Mouse (Mus musculus) adrenal gland, adult (tissue): ENCODE data around the gene Rack1.
"Not testable (repeated sequence)": the region's sequence is repeated elsewhere in the genome, so short reads cannot be mapped to it uniquely, and the experiment has no call there.

ENCODE experiments used
- DNase-seq, 2 experiments: peaks; one replicate each; pipeline ENCODE4 v3.0.0; 2022 to 2023; ENCODE audit warnings: low spot score in 1 of 2; ENCODE audit not compliant: inconsistent age in 2 of 2

Rack1 gene

GRCm38 (mm10) chr11:48799921-48800701 is at the start of gene Rack1:
Gene Rack1 (plus strand): TSS chr11:48800332.
- DNase-seq = peak; percentile 93 to 99

GRCm38 (mm10) chr11:48750428-48750827 is 49.7 kb upstream of the Rack1 start:
- no peak for DNase-seq

DNA sequence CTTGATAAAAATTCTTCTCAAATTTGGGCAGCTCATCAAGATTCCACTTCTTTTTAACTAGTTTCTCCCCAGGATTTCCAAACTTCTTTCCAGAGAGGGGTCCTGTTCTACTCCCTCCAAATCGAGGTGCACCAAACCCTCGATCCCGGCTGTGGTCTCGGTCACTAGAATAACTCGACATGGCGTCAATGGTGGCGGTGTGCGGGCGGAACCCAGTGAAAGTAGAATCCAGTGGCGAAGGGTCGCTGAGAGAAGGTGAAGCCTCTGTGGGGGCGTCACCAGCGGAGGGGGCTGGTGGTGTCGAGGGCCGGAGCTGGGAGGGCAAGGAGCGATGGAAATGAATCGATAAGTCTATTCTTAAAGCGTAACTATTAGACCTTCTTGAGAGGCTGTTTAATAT is 46.6 kb upstream of the Rack1 start:
- not testable (repeated sequence) for DNase-seq

GRCm38 (mm10) chr11:48759021-48759420 is 41.1 kb upstream of the Rack1 start:
- no peak for DNase-seq

- no peak for DNase-seq
Observed at GRCm38 (mm10) chr11:48764119-48764518, 36.0 kb upstream of the Rack1 start.

GRCm38 (mm10) chr11:48767195-48767876 is 32.8 kb upstream of the Rack1 start:
- DNase-seq = no peak

DNA sequence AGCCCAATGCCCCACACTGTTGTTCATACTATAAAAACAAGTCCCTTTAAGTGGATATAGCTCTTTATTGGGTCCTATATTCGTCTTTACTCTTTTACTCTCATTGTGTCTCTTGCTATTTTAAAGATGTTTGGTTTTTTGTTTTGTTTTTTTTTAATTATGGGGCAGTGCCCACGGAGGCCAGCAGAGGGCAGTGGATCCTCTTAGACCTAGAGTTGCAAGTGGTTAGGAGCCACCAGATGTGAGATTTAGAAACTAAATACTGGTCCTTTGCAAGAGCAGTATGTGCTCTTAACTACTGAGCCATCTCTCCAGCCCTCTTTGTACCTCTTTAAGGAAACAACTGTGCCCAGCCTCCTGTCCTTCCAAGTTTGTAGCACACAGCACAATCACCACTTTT is 28.4 kb upstream of the Rack1 start:
- DNase-seq = peak in 1 of 2 experiments; percentile 55

DNA sequence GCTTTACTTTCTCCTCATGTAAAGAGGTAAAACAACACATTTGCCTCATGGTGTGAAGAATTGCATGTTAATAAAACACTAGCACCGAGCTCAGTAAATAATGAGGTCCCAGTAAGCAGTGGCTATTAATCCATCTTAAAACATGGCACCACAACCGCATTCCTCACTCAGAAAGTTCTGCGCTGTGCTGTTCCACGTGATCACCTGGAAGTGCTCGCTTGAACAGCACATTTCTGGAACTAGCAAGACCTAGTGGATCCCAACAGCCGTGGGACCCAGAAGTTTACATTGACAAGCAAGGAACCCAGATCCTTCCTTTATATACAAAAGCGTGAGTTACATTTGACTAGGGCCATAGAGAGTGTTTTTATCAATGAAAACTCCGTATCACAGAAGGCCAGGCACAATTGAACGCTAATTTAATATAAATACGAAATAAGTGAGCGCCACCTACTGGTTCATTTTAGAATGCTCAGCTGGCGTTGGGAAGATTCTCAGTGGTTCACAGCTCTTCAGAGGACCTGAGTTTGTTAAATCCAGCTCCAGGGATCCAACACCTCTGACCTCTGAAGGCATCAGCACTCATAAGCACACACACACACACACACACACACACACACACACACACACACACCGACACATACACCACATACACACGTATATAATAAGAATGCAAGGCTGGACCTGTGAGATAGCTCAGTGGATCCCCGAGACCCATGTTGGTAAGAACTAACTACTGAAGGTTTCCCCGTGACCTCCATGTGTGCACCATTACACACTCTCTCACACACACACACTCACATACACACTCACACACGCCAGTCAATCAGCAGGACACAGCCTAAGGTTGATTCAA is 25.5 kb upstream of the Rack1 start:
- peak in 1 of 2 experiments; percentile 81 for DNase-seq

DNA sequence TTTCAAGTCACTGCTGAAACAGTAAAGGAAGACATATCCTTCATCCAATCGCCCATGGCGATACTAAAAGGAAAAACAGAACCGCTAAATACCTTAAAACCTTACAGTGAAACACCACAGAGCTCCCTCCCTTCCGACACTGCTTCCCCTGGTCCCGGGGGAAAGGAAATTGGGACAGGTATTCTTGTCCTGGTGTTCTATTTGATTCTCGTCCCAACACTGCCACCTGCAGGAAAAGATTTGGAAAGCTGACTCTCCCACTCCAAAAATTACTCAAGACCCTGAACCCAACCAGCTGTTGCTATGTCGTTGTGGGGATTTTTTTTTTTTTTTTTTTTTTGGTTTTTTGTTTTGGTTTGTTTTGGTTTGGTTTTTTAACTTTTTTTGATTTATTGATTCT is 24.6 kb upstream of the Rack1 start:
- DNase-seq = peak in 1 of 2 experiments; percentile 87

DNA sequence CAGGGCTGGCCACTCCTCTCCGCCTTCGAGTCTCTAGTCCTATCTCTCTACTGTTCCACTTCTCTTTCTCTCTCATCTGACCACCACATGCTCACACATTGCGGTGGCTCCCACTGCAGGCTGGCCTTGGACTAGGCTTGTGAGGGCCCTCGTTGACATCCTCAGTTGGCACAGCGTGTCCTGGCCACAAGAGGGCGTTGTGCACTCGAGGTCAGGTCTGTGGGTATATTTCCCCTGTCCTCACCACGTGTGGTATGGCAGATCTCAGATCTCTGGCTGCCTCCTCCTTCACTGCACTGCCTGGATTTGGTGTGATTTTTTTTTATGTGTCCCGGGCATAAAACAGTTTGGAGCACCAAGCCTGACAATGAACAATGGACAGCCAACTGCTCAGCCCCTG is 23.5 kb upstream of the Rack1 start:
- peak in 1 of 2 experiments; percentile 30 for DNase-seq

DNA sequence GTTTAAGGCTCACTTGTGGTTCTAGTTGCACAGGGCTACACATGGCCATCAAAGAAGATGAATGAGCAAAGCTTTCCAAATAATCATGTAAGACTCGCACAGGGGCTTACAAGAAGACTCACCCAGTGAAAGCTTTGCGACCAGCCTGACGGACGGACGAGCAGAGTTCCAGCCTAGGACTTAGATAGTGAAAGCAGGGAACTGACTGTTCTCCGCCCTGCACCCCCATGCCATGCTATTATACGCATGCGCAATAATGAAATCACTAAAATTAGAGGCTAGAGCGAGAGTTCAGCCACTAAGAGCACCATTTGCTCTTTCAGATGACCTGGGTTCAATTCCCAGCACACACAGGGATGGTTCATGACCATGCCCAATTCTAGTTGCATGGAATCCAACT is 22.8 kb upstream of the Rack1 start:
- DNase-seq = no peak

DNA sequence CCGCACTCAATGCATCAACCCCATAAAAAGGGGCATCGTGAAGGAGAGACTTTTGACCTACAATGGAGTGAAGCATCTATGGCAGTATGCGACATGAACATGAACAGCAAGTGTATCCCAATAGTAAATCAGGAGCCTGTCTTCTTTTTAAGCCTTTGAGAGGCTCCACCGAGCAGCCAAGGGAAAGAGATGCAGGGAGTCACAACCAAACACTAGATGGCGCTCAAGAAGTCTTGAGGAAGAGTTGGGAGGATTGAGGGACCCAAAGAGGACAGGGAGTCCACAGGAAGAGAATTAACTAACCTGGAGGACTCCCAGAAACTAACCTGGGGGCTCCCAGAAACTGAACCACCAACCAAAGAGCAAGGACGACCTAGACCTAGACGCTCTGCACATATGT is 20.7 kb upstream of the Rack1 start:
- peak in 1 of 2 experiments; percentile 80 for DNase-seq

DNA sequence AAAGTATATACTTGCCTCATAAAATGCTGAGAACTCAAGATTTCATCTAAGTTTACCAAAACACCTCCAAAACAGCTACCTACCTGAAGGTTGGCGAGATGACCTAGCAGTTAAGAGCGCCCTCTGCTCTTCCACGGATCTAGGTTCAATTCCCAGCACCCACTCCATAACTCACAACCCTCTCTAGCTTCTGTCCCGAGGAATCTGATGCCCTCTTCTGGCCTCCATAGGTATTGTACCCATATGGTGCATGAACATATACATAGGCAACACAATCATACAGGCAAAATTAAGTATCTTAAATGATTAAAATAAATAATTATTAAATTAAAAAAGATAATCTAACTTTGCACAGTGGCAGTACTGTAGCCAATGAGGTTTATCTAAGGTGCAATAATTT is 17.9 kb upstream of the Rack1 start:
- DNase-seq = no peak

- peak in 1 of 2 experiments; percentile 50 for DNase-seq
Observed at GRCm38 (mm10) chr11:48787455-48788211, 12.5 kb upstream of the Rack1 start.

DNA sequence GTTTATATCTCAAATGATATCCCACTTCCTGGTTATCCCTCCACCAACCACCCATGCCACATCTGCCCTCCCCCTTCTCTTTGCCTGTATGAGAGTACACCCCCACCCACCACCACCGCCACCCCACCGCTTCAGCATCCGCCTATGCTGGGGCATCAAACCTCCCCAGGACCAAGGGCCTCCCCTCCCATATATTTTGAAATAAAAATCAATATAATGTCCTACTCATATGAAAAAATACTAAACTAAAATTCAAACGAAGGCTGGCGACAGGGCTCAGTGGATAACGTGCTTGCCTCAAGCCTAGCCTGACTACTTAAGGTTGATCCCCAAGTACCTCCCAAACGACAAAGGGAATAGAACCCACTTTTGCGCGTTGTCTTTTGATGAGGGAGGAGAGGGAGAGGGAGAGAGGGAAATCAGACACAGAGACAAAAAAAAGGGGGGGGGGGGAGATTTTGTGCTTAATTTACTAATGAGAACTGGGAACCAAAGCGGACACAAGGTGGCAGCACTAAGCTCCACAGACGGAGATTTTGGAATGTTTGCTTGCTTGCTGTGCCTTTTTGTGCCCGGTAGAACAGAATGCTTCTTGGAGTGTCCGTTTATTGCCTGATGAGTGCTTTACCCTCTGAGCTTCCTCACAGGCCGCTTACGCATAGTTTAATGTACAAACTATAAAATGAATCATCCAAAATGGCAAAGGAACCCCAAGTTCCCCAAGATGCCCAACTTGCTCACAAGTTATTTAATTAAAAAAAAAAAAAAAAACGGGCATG is 11.6 kb upstream of the Rack1 start:
- DNase-seq = peak; percentile 72 to 93

DNA sequence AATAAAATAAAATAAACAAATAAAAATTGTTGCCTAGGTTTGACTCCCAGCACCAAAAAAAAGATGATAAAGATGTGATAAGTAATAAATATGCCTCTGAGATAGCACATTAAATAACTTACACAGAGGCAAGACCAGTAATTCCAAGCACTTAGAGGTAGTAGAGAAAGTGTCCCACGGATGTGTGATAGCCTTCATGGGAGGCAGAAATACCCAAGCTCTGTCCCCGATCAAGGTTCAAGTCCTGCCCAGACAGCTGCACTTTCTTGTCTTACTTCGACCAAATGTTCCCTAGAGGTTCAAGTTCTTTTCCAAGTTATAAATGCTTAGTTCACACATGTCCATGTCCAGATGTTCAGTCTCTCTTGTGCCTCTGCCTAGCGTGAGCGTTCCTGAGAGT is 10.9 kb upstream of the Rack1 start:
- DNase-seq = no peak

DNA sequence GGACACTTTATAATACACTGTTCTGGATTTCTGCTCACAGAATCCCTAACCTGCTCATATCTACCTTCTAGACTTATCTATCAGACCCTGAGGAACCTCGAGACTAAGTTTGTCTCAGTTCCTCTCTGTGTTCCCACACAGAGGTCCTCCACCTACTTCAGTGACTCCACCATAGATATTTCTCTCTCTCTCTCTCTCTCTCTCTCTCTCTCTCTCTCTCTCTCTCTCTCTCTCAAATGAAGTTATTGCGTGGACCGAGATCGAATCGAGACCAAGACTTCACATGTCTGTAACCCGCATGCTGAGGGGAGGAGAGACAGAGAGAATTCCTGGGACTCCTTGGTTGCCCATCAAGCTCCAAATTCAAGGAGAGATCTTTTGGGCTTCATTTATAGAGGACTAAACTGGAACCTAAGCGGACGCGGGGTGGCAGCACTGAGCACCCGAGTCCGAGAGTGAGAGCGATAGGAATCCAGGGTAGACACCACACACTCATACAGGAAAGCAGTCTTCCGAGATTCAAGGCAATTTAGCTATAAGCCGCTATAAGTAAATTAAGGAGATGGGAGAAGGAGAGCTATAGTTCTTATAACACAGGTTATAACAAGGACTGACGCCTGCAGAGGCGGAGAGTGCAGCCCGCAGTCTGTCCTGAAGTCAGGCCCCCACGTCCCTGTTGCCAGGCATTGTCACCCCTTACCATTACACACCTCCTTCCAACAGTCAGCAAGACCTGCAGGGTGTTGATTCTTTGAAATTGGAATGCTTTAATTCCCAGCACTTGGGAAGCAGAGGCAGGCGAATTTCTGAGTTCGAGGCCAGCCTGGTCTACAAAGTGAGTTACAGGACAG is 9.9 kb upstream of the Rack1 start:
- peak; percentile 84 to 96 for DNase-seq

- peak in 1 of 2 experiments; percentile 26 for DNase-seq
Observed at GRCm38 (mm10) chr11:48790946-48791345, 9.2 kb upstream of the Rack1 start.

DNA sequence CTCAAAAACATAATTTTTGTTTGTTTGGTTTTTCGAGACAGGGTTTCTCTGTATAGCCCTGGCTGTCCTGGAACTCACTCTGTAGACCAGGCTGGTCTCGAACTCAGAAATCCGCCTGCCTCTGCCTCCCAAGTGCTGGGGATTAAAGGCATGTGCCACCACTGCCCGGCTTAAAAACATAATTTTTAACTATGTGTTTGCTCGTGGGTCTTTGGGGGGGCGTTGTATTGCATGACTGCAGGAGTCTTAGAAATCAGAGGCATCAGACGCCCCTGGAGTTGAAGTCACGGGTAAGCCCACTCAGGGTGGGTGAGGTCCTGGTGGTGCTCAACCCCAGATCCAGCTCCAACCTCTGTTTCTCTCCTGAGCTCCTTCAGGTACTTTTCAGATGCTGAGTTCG is 8.2 kb upstream of the Rack1 start:
- not testable (repeated sequence) for DNase-seq
